ENCODE assay signal across 9 mouse cellular contexts in the genomic region with DNA sequence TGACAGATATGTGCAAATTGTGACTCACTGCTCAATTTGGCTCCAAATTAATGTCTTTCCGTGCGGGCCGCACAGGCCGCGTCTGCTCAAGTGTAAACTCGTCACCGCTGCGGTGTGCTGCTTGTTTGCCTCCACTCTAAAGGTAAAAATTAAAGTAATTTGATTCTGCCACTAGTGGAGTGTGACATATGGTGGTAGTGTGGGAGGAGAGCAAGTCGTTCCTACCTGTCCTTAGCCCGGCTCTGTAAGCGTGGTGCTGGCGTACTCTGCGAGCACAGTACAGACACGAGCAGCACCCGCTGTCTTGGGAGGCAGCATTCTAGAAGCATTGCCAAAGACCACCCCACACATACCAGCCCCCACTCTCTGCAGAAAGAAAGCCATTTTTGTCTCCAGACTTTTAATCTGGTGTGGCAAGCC.
DNase-seq lines count a peak whose midpoint lies in the region; ATAC-seq lines count a peak whose summit lies in the region.
"Had no signal": no experiment of that assay in that cellular context is flagged by ENCODE, and none has a peak within 500 bp of the region (broad histone marks: within the 10 kb centered on the region; RNA-seq: fewer than 3 reads in every experiment).

No protein-coding gene starts in this region.

- no peaks in the 10 kb centered on the region for H3K27me3 ChIP-seq in neural tube, embryonic 13.5 days
- H3K27me3 ChIP-seq in kidney, embryonic 15.5 days = no peaks in the 10 kb centered on the region

- no peak overlapping the region for H3K4me3 ChIP-seq in neural tube, embryonic 13.5 days
- H3K4me3 ChIP-seq in kidney, embryonic 15.5 days (replicated peaks) = no peak overlapping the region

- no peak overlapping the region for H3K9ac ChIP-seq in neural tube, embryonic 13.5 days
- H3K9ac ChIP-seq in kidney, embryonic 15.5 days = no peak overlapping the region

- peaks cover 50% of the 10 kb centered on the region for H3K4me1 ChIP-seq in neural tube, embryonic 13.5 days (replicated peaks)
- peaks cover 30% of the 10 kb centered on the region for H3K4me1 ChIP-seq in kidney, embryonic 15.5 days

- no peaks in the 10 kb centered on the region for H3K36me3 ChIP-seq in neural tube, embryonic 13.5 days
- H3K36me3 ChIP-seq in kidney, embryonic 15.5 days = no peaks in the 10 kb centered on the region

- intact Hi-C loops in left cerebral cortex, postnatal 4 days (cut with DNase I) = no loop called here

- ATAC-seq in neural tube, embryonic 13.5 days (ENCODE audit: low read depth) = peak; percentile 33; the same call in 1 of the 2 replicates
- no peak for ATAC-seq in monocyte, adult 5-6 weeks (replicated peaks; ENCODE audit: insufficient number of reproducible peaks, low FRiP score, low TSS enrichment, poor library complexity, severe bottlenecking)
- ATAC-seq in kidney, embryonic 15.5 days (replicated peaks; ENCODE audit: low FRiP score) = no peak

- H3K9me3 ChIP-seq in neural tube, embryonic 13.5 days = no peaks in the 10 kb centered on the region
- no peaks in the 10 kb centered on the region for H3K9me3 ChIP-seq in kidney, embryonic 15.5 days (replicated peaks)

- 64% methylated on average over 15 of the region's 15 CpGs for WGBS in neural tube, embryonic 13.5 days
- WGBS in kidney, embryonic 15.5 days = 28% methylated on average over 15 of the region's 15 CpGs

- H3K27ac ChIP-seq in neural tube, embryonic 13.5 days (replicated peaks) = 0 out of 2 replicates have a peak overlapping the region, but pooled peaks have one; percentile 15
- no peak overlapping the region for H3K27ac ChIP-seq in kidney, embryonic 15.5 days

- no peak overlapping the region for H3K4me2 ChIP-seq in neural tube, embryonic 13.5 days
- H3K4me2 ChIP-seq in kidney, embryonic 15.5 days = no peak overlapping the region

- DNase-seq in neural tube, embryonic 10.5 days (ENCODE audit: extremely low spot score, low spot score) = no peak
- DNase-seq in frontal cortex, postnatal 14 days (ENCODE audit: low spot score in 2 of 2) = peak; percentile 51 to 54
- DNase-seq in left cerebral cortex, postnatal 4 days = peak; percentile 51
- peak; percentile 76 for DNase-seq in telencephalon, adult 2 months (ENCODE audit: low read depth, low spot score)
- DNase-seq in ovary, adult 18-20 months (ENCODE audit: low spot score) = no peak
- DNase-seq: adrenal gland, adult 2 months had no signal

Comparison
In these comparisons a context has a peak if more than half of its experiments do, and no peak if none do; other contexts are left out.
1. DNase-seq: peak in frontal cortex, postnatal 14 days (2 of 2), left cerebral cortex, postnatal 4 days (single experiment) and telencephalon, adult 2 months (single experiment); none in neural tube, embryonic 10.5 days (single experiment) and ovary, adult 18-20 months (single experiment).